Mouse (Mus musculus) midbrain, postnatal 0 days (tissue): ENCODE measurements around the gene Adgrg2. TPM values are rescaled to one million over a fixed set of nuclear protein-coding genes. Genes with fewer than 3 reads are reported as not detected.

Source experiments
- ATAC-seq: fragments of 200-750 bp; cut with Nextera tagmentation; 2 replicates; pipeline ENCODE4 v1.8.0; 2017; ENCODE audit warnings: moderate number of reproducible peaks, mild to moderate bottlenecking, moderate TSS enrichment, moderate library complexity; ENCODE audit not compliant: low FRiP score
- DNase-seq: peaks from one replicate; pipeline ENCODE4 v3.0.0-alpha.2; 2015; ENCODE audit warnings: low spot score
- H3K27ac ChIP-seq: fragments of 300-500 bp; sonication (generic); 2 replicates; pipeline ENCODE4 v1.5.1; 2014; ENCODE audit warnings: low read depth, mild to moderate bottlenecking, low read length, mixed read lengths
- H3K27me3 ChIP-seq: fragments of 300-500 bp; sonication (generic); 2 replicates; pipeline ENCODE4 v1.6.1; 2014; ENCODE audit warnings: low read length, control low read depth, mixed read lengths; ENCODE audit not compliant: insufficient read depth
- H3K36me3 ChIP-seq: fragments of 300-500 bp; sonication (generic); 2 replicates; pipeline ENCODE4 v1.6.1; 2014; ENCODE audit warnings: low read length, control low read depth, mixed read lengths; ENCODE audit not compliant: insufficient read depth
- H3K4me1 ChIP-seq: fragments of 300-500 bp; sonication (generic); 2 replicates; pipeline ENCODE4 v1.6.1; 2014; ENCODE audit warnings: mild to moderate bottlenecking, control low read depth, antibody characterized with exemption, low read length, mixed read lengths; ENCODE audit not compliant: insufficient read depth
- H3K4me2 ChIP-seq: fragments of 300-500 bp; sonication (generic); 2 replicates; pipeline ENCODE4 v1.6.1; 2014; ENCODE audit warnings: low read depth, mild to moderate bottlenecking, low read length, mixed read lengths; ENCODE audit not compliant: poor library complexity, severe bottlenecking
- H3K4me3 ChIP-seq: fragments of 300-500 bp; sonication (generic); 2 replicates; pipeline ENCODE4 v1.5.1; 2014; ENCODE audit warnings: low read depth, mild to moderate bottlenecking, low read length, moderate library complexity
- H3K9ac ChIP-seq: fragments of 300-500 bp; sonication (generic); replicated peaks from 2 replicates; pipeline ENCODE4 v1.6.1; 2014; ENCODE audit warnings: mild to moderate bottlenecking, low read length, moderate library complexity, mixed read lengths; ENCODE audit not compliant: poor library complexity, severe bottlenecking
- H3K9me3 ChIP-seq: fragments of 300-500 bp; sonication (generic); 2 replicates; pipeline ENCODE4 v1.6.1; 2016; ENCODE audit warnings: low read length, control low read depth
- CTCF ChIP-seq: IDR thresholded peaks from 2 replicates; pipeline ENCODE4 v1.5.1; 2016; ENCODE audit warnings: antibody characterized with exemption, mild to moderate bottlenecking
- WGBS: fragments of 180-500 bp; shearing (Covaris S2); extraction: QIAGEN DNeasy Blood & Tissue Kit; methylation state at CpG from one replicate; pipeline ENCODE4 v1.1.7; 2014; 5-methylcytosine and 5-hydroxymethylcytosine counted together
- polyA plus RNA-seq: library from polyadenylated mRNA; unstranded; fragments of >200 nt; fragmentation: Nextera tagmentation; extraction: Ambion mirVana; gene quantifications from 2 replicates; pipeline ENCODE4 v1.2.1, GENCODE M21; 2015
- total RNA-seq: library from RNA; depleted of rRNA; stranded (reverse); fragments of >200 nt; gene quantifications from 2 replicates; pipeline ENCODE4 v1.2.3, GENCODE M21; 2014

The Adgrg2 gene
- total and polyA plus RNA-seq, 2 experiments from 2014 or later, result 3.6 to 3.8 TPM

GRCm38 (mm10) chrX:160494333-160494732 lies 103.8 kb downstream of the Adgrg2 start:
- Histone ChIP-seq H3K4me1 (no peaks in the 10 kb centered on the region), H3K9me3 (no peaks in the 10 kb centered on the region), H3K4me3 (no peak overlapping the region), H3K27ac (no peak overlapping the region), H3K9ac (no peak overlapping the region), H3K27me3 (no peaks in the 10 kb centered on the region; the same call in 1 of the 2 replicates), H3K36me3 (no peaks in the 10 kb centered on the region), H3K4me2 (no peak overlapping the region)
- WGBS, result 44% methylated on average over 2 of the region's 3 CpGs
- DNase-seq, result peak; percentile 49
- no peak for TF ChIP-seq CTCF
- no peak for ATAC-seq

GRCm38 (mm10) chrX:160494921-160495320 lies 104.4 kb downstream of the Adgrg2 start:
- WGBS, result 79% methylated on average over 6 of the region's 6 CpGs
- H3K27me3 ChIP-seq, result no peaks in the 10 kb centered on the region; the same call in 1 of the 2 replicates

GRCm38 (mm10) chrX:160496473-160496872 lies 106.0 kb downstream of the Adgrg2 start:
- no peak for ATAC-seq
- no peak overlapping the region for H3K27ac ChIP-seq
- 73% methylated on average over 5 of the region's 5 CpGs for WGBS
- H3K9ac ChIP-seq, result no peak overlapping the region
- no peaks in the 10 kb centered on the region for H3K9me3 ChIP-seq
- no peak for TF ChIP-seq CTCF
- H3K36me3 ChIP-seq, result no peaks in the 10 kb centered on the region
- no peaks in the 10 kb centered on the region; the same call in 1 of the 2 replicates for H3K27me3 ChIP-seq
- no peak overlapping the region for H3K4me3 ChIP-seq
- no peaks in the 10 kb centered on the region for H3K4me1 ChIP-seq
- DNase-seq, result no peak
- H3K4me2 ChIP-seq, result no peak overlapping the region

More at GRCm38 (mm10) chrX:160494921-160495320, 104.4 kb downstream of the Adgrg2 start:
- DNase-seq (no peak), ATAC-seq (no peak)
- Histone ChIP-seq H3K4me3 (no peak overlapping the region), H3K9ac (no peak overlapping the region), H3K4me2 (no peak overlapping the region), H3K4me1 (no peaks in the 10 kb centered on the region), H3K9me3 (no peaks in the 10 kb centered on the region), H3K27ac (no peak overlapping the region), H3K36me3 (no peaks in the 10 kb centered on the region)
- TF ChIP-seq CTCF, result no peak

- Histone ChIP-seq H3K27ac (no peak overlapping the region), H3K4me3 (no peak overlapping the region), H3K4me1 (no peaks in the 10 kb centered on the region), H3K9me3 (no peaks in the 10 kb centered on the region), H3K4me2 (no peak overlapping the region), H3K27me3 (no peaks in the 10 kb centered on the region; the same call in 1 of the 2 replicates), H3K36me3 (no peaks in the 10 kb centered on the region), H3K9ac (no peak overlapping the region)
- ATAC-seq, result no peak
- WGBS, result 86% methylated on average over 3 of the region's 3 CpGs
- no peak for DNase-seq
- TF ChIP-seq CTCF, result no peak
These were observed 110.6 kb downstream of the Adgrg2 start for GRCm38 (mm10) chrX:160501095-160501494.

- peak overlapping the region; percentile 57 for H3K4me2 ChIP-seq
- H3K9me3 ChIP-seq, result no peaks in the 10 kb centered on the region
- no peaks in the 10 kb centered on the region for H3K4me1 ChIP-seq
- H3K27me3 ChIP-seq, result no peaks in the 10 kb centered on the region; the same call in 1 of the 2 replicates
- H3K9ac ChIP-seq, result peak overlapping the region; percentile 62
- ATAC-seq (peak; percentile 75), DNase-seq (no peak)
- peak overlapping the region; percentile 75 for H3K27ac ChIP-seq
- no peak for TF ChIP-seq CTCF
- peak overlapping the region; percentile 56 for H3K4me3 ChIP-seq
- H3K36me3 ChIP-seq, result no peaks in the 10 kb centered on the region
- 24% methylated on average over 12 of the region's 12 CpGs for WGBS
These were observed 111.2 kb downstream of the Adgrg2 start for GRCm38 (mm10) chrX:160501687-160502047.

GRCm38 (mm10) chrX:160502048-160503041 lies 111.9 kb downstream of the Adgrg2 start, which contains the start of gene Phka2:
Gene Phka2 (plus strand): TSS chrX:160502166.
- WGBS, result 15% methylated on average over 56 of the region's 61 CpGs
- Histone ChIP-seq H3K27ac (peak within 1 kb of the TSS; percentile 75), H3K9ac (peak within 1 kb of the TSS; percentile 62), H3K36me3 (no peaks in the 10 kb centered on the region), H3K4me1 (no peaks in the 10 kb centered on the region), H3K4me3 (peak within 1 kb of the TSS; percentile 56), H3K27me3 (no peaks in the 10 kb centered on the region; the same call in 1 of the 2 replicates), H3K4me2 (peak within 1 kb of the TSS; percentile 57), H3K9me3 (no peaks in the 10 kb centered on the region)
- TF ChIP-seq CTCF, result peak; percentile 20
- ATAC-seq, result peak; percentile 97
- DNase-seq, result peak; percentile 82
